Mouse (Mus musculus): ENCODE results near the gene Krt32. TPM values are rescaled to one million over a fixed set of nuclear protein-coding genes. Genes with fewer than 3 reads are reported as not detected.

Gene Krt32
- polyA plus RNA-seq (2017; shearing (Covaris generic)): not detected

DNA sequence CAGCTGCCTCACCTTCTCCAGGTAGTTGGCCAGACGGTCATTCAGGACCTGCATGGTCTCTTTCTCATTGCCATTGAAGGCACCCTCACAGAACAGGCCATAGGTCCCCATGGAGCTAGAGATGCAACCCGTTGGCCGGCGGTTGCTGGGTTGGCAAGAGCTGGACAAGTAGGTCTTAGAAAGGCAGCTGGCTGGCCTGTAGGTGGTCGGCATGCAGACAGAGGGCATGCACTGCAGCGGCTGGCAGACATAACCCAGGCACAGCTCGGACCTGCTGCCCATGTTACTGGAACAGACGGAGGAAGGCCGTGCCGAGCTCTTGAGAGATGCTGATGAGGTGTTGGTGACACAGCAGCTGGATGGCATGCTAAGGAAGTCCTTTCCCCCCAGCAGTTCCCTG is at the start of gene Krt32:
TSS of gene Krt32 (minus strand) at position 366 of the 400 bp plus-strand sequence.

DNA sequence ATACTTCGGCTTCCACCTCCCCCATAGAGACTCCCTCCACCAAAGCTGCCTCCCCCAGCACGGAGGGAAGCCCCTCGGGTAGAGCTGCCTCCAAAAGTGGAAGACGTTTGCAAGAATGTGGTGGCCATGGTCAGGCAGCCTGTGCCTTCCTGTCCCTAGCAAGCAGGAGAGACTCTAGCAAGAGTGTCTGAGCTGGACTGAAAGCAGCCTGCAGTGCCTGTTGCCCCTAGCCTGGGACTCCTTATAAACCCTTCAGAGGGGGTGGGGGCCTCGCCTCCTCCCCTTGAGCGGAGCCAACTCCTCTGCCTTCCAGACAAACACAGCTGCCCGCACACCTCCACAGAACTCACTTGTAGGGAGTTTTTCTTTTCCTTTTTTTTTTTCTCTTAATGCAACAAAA is 47.7 kb upstream of the Krt32 start, which contains the start of gene Krt15:
TSS of gene Krt15 (minus strand) at position 198 of the 400 bp plus-strand sequence.

DNA sequence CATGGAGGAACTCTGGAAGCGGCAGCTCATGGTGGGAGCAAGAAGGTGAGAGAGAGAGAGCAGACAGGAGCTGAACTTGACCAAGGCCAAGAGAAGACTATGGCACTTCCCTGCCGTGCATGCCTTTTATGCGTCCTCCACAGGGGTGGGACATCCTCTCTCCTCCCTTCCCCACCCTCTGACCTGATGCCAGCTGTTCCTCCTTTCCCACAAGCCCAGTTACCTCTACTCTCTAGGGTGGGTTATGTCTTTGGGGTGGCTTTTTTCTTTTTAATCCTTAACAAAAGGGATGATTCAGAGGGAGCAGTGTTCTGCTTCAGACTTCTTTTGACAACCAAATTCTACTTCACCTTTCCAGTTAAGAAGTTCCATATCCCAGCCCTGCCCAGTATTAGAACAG is 33.4 kb upstream of the Krt32 start, which contains the start of gene Krt13:
TSS of gene Krt13 (minus strand) at position 101 of the 400 bp plus-strand sequence.

DNA sequence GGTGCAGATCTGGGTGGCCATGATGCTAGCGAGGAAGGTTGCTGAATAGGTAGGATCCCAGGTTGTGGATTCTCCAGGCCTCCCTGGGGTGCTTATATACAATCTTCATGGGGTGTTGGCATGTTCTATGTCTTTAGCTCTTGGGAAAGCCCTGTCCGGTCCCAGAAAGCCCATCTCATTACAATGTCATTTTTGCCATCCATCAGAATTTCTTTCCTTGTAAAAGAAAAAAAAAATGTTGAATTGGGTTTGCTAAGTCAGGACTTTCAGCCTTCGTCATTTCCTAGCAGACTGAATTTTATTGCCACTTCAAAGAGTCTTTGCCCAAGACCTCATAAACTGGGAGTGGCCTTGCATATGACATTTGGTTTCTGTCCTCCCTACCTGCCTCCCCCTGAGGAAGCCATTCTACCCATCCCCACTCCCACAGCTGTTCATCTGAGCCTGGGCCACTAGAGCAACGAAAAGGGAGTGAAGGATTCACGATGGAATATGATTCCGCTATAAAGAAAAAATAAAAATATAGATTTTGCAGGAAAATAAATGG is 17.6 kb upstream of the Krt32 start, which contains the start of gene Krt36:
TSS of gene Krt36 (minus strand) at position 51 of the 547 bp plus-strand sequence.

DNA sequence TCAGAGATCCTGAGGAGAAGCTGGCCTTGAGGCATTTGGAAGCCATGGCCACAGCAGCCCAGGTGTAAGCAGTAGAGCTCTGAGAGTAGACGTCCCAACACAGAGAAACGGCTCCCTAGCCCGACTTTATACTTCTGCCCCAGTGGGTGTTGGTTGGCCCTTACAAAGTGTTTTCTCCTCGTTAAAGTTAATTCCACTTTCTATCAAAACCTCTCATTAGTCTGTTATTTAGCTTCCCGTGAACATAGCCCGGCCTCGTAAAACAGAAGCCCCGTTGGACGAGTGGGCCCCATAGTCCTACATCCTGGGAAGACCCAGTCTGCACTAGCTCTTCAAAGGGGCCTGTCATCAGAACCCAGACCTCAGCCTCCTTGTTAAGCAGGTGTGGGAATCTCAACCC is 8.1 kb upstream of the Krt32 start, which contains the start of gene Krt35:
TSS of gene Krt35 (minus strand) at position 101 of the 400 bp plus-strand sequence.

DNA sequence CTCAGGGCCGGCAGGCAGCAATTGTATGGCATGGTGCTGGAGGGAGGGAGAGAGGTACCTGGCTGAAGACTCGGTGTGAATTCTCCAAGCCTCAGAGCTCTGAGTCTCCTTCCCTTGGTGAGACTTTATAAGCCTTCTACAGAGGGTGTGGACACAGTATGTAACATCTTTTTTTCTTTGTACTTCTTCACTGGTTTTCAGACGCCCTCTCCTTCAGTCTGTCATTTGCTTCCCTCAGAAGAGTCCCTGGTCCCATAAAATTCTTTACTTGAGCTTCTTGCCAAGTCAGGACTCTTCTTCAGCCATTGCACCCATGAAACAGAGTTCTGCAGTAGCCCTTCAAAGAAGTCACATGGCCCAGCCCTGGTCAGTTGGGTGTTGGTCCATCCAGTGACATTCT is 37.6 kb downstream of the Krt32 start, which contains the start of gene Krt31:
TSS of gene Krt31 (minus strand) at position 101 of the 400 bp plus-strand sequence.

DNA sequence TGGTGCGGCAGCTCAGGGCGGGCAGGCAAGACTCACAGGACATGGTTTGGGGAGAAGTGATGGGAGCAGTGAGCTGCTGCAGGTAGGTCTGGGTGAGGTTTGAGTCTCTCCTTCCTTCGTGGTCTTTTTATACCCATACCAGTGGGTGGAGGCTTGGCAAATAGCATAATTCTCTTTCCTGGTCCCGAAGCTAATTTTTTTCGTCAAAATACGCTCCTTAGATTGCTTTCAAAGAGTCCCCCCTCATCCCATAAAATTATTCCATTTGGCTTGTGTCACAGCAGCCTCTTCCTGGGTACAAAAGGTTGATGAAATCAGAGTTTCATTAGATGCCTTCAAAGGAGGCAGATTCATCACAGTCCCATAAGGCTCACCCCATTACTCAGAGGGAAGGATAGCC is 46.6 kb downstream of the Krt32 start, which contains the start of gene Krt34:
TSS of gene Krt34 (minus strand) at position 101 of the 400 bp plus-strand sequence.

Other genes with a start within 250 kb of the Krt32 start
- not detected for gene Krtap4-16, start 236.6 kb downstream of the Krt32 start, polyA plus RNA-seq (2017; shearing (Covaris generic))
- under 1 TPM in 1 of 2 experiments, not detected in 1; 0.55 TPM for gene Gm11568, start 230.3 kb downstream of the Krt32 start, polyA plus RNA-seq (2017; shearing (Covaris generic))
- gene Gm11559, start 223.8 kb downstream of the Krt32 start, polyA plus RNA-seq (2017; shearing (Covaris generic)): not detected
- not detected for gene Krtap9-1, start 214.8 kb downstream of the Krt32 start, polyA plus RNA-seq (2017; shearing (Covaris generic))
- not detected for gene Gm11567, start 209.0 kb downstream of the Krt32 start, polyA plus RNA-seq (2017; shearing (Covaris generic))
- gene Krtap31-1, start 180.3 kb downstream of the Krt32 start, polyA plus RNA-seq (2017; shearing (Covaris generic)): not detected
- gene Gm11565, start 173.5 kb downstream of the Krt32 start, polyA plus RNA-seq (2017; shearing (Covaris generic)): not detected
- gene Krtap31-2, start 151.9 kb downstream of the Krt32 start, polyA plus RNA-seq (2017; shearing (Covaris generic)): not detected
- not detected for gene Krtap9-5, start 139.8 kb downstream of the Krt32 start, polyA plus RNA-seq (2017; shearing (Covaris generic))
- gene Krtap29-1, start 109.2 kb downstream of the Krt32 start, polyA plus RNA-seq (2017; shearing (Covaris generic)): not detected
- gene Krtap16-1, start 101.6 kb downstream of the Krt32 start, polyA plus RNA-seq (2017; shearing (Covaris generic)): not detected
- not detected for gene Krtap17-1, start 94.2 kb downstream of the Krt32 start, polyA plus RNA-seq (2017; shearing (Covaris generic))
- under 1 TPM in 1 of 2 experiments, not detected in 1; 0.23 TPM for gene Krt33a, start 72.0 kb downstream of the Krt32 start, polyA plus RNA-seq (2017; shearing (Covaris generic))
- not detected for gene Krt33b, start 58.4 kb downstream of the Krt32 start, polyA plus RNA-seq (2017; shearing (Covaris generic))
- not detected for gene Krt34, start 46.7 kb downstream of the Krt32 start, polyA plus RNA-seq (2017; shearing (Covaris generic))
- gene Krt31, start 37.7 kb downstream of the Krt32 start, polyA plus RNA-seq (2017; shearing (Covaris generic)): under 1 TPM in 1 of 2 experiments, not detected in 1; 0.15 TPM
- gene Krt35, start 8.0 kb upstream of the Krt32 start, polyA plus RNA-seq (2017; shearing (Covaris generic)): not detected
- not detected for gene Krt36, start 17.4 kb upstream of the Krt32 start, polyA plus RNA-seq (2017; shearing (Covaris generic))
- gene Krt13, start 33.3 kb upstream of the Krt32 start, polyA plus RNA-seq (2017; shearing (Covaris generic)): not detected
- gene Krt15, start 47.7 kb upstream of the Krt32 start, polyA plus RNA-seq (2017; shearing (Covaris generic)): not detected
- under 1 TPM in 1 of 2 experiments, not detected in 1; 0.28 TPM for gene Krt19, start 60.4 kb upstream of the Krt32 start, polyA plus RNA-seq (2017; shearing (Covaris generic))
- under 1 TPM in 1 of 2 experiments, not detected in 1; 0.06 TPM for gene Krt9, start 105.0 kb upstream of the Krt32 start, polyA plus RNA-seq (2017; shearing (Covaris generic))
- gene Krt14, start 119.3 kb upstream of the Krt32 start, polyA plus RNA-seq (2017; shearing (Covaris generic)): under 1 TPM in 1 of 2 experiments, not detected in 1; 0.15 TPM
- gene Krt16, start 160.7 kb upstream of the Krt32 start, polyA plus RNA-seq (2017; shearing (Covaris generic)): under 1 TPM in 1 of 2 experiments, not detected in 1; 0.27 TPM
- gene Krt17, start 172.8 kb upstream of the Krt32 start, polyA plus RNA-seq (2017; shearing (Covaris generic)): under 1 TPM in 1 of 2 experiments, not detected in 1; 0.31 TPM
- gene Krt42, start 181.6 kb upstream of the Krt32 start, polyA plus RNA-seq (2017; shearing (Covaris generic)): not detected
- 1,000 to 10,000 TPM; 1,912 to 1,976 TPM for gene Eif1, start 231.7 kb upstream of the Krt32 start, polyA plus RNA-seq (2017; shearing (Covaris generic))
- gene Gast, start 246.2 kb upstream of the Krt32 start, polyA plus RNA-seq (2017; shearing (Covaris generic)): not detected

All from activated CD4-positive, CD25-positive, alpha-beta regulatory T cell (primary cell).